Mouse (Mus musculus): Measurements from ENCODE around the gene Fam83g.

- TF ChIP-seq CTCF (IDR thresholded peaks at IDR 0.05; ENCODE audit: extremely low read depth, insufficient read depth, insufficient read length, insufficient replicate concordance) (no peak), POLR2A (IDR thresholded peaks at IDR 0.05; ENCODE audit: low read depth, low read length) (no peak; the same call in 1 of the 2 replicates)
These were observed 35.7 kb upstream of the Fam83g start for GRCm38 (mm10) chr11:61647956-61648748.
